Mouse (Mus musculus) heart, adult 9 months (tissue): ENCODE results near the gene Ppfibp1.

Source experiments
- DNase-seq, 2 experiments: peaks; one replicate each; pipeline ENCODE4 v3.0.0; 2022; ENCODE audit warnings: low spot score in 2 of 2

Ppfibp1 gene

GRCm38 (mm10) chr6:146881896-146882770, 6.2 kb upstream of the Ppfibp1 start:
- DNase-seq = no peak

GRCm38 (mm10) chr6:146883426-146883825, 4.9 kb upstream of the Ppfibp1 start:
- no peak for DNase-seq

GRCm38 (mm10) chr6:146884171-146884570, 4.1 kb upstream of the Ppfibp1 start:
- no peak for DNase-seq

GRCm38 (mm10) chr6:146884851-146885250, 3.4 kb upstream of the Ppfibp1 start:
- DNase-seq = peak; percentile 33 to 48

- DNase-seq = no peak
These were observed 588 bp downstream of the Ppfibp1 start for GRCm38 (mm10) chr6:146888660-146889490.

DNA sequence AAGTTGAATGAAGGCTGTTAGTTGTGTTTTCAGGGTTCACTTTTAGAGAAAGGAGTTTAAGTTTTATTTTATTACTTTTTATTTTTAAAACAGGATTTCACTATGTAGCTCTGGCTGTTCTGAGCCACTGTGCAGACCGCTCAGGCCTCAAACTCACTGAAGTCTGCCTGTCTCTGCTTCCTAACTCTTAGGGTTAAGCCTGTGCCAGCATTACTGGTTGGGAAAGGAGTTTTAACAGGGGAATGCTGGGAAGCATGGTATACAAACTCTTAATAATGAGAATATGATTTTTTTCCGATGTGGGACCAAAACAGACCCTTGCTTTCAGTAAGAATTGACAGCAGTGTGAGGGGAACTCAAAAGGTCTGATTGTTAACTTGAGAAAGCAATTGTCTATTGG, 1.9 kb downstream of the Ppfibp1 start:
- no peak for DNase-seq

DNA sequence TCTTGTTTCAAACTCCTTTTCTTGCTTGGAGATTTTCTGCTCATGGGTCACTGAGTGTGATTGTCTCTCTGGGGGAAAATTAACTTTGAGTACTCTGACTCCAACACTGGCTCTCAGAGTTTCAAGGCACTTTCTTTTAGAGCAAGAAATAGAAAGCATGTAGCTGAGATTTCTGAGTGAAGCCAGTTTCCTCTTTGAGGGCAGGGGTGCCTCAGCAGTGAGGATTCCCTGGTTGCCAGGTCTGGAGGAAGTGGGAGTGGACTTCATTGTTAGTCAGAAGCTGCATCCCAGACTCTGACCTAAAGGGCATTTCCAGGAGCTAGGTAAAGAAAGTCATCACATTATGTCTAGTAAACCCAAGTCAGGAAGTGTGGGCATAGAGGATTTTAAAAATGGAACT, 2.3 kb downstream of the Ppfibp1 start:
- DNase-seq = no peak

GRCm38 (mm10) chr6:146893890-146894289, 5.6 kb downstream of the Ppfibp1 start:
- DNase-seq = no peak

DNA sequence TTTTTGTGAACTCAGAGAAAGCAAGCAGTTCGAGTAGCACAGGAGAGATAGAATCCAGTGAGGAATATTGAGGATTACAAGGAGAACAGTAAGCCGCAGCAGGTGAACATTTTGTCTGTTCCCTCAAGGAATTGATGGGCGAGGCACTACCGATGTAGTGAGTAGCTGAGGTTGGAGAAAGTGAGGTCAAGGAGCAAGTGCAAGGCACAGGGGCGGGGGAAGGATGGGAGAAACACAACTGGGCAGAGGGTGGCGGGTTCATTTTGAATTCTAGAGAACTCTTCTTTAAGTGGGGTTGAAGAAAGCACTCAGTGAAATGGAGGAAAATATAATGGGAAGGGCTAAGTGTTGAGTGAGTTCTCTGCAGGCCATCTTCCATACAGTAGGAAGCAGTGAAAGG, 10.4 kb downstream of the Ppfibp1 start:
- no peak for DNase-seq

- DNase-seq = no peak
These were observed 11.4 kb downstream of the Ppfibp1 start for GRCm38 (mm10) chr6:146899647-146900046.

DNA sequence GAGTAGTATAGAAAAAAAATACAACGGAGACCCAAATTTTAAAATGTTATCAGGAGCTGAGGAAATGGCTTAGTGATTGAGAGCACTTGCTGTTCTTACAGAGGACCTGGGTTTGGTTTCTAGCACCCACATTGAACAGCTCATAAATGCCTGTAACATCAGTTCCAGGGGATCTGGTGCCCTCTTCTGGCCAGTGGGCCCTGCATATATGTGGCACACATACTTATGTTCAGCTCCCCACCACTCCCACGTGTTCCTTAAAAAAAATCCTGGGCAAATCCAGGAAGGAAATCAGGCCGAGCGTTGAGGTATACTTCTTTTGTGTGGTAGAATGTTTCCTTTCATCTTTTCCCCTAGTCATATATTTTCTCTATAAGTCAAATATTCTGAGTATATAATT, 13.6 kb downstream of the Ppfibp1 start:
- DNase-seq = no peak

DNA sequence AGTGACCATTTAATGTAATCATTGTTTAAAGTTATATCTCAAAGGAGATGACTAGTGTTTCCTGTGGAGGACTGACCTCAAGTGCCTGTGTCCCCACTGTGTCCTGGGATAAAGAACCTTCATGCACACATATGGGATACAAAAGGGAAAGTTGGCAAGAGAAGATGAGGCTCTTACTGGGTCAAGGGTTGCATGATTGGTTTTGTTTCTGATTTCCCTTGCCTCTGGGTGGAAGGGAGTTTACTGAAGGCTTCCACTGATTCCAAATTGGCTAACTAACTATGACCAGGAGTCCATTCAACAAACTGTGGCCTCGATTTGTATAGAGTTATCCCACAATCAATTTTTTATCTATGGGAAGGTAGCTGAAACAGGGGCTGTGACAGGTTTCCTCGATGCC, 15.3 kb downstream of the Ppfibp1 start:
- DNase-seq = no peak

- no peak for DNase-seq
These were observed 16.4 kb downstream of the Ppfibp1 start for GRCm38 (mm10) chr6:146904707-146905106.

DNA sequence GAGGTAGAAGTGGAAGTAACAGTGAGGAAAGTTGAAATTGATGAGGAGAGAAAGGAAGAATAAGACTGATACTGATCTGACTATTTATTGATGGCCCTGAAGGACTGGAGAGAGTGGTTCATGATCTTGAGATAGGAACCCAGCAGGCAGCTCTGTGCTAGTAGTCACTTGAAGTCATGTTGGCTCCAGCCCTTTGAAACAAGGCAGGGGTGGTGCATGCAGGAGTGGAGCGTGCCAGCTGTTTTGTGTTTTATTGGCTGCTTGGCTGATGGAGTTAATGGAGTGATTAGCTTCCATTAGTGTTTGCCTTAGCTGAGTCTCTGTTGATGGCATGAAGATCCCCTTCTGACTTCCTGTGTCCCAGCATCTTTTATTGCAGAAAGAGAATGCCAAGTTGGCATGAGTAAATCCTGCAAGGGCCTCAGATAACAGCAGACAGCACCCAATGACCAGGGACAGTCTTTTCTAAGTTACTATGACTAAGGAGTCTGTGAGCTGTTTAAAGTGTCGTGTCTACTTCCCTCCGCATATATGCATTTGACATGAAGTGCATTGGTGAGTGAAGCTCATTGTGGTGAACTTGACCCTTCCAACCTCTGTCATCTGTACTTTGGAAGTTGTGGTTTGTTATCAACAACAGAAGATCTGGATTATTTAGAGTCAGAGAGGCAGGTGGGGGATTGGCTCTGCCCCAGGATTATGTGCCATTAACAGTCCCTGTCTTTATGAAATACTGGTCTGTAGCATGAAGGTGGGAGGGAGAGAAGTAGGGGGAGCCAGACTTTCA, 17.9 kb downstream of the Ppfibp1 start:
- DNase-seq = no peak

GRCm38 (mm10) chr6:146907061-146907794, 18.9 kb downstream of the Ppfibp1 start:
- DNase-seq = no peak

GRCm38 (mm10) chr6:146907795-146908190, 19.5 kb downstream of the Ppfibp1 start:
- no peak for DNase-seq

- DNase-seq = no peak
These were observed 20.5 kb downstream of the Ppfibp1 start for GRCm38 (mm10) chr6:146908801-146909200.

DNA sequence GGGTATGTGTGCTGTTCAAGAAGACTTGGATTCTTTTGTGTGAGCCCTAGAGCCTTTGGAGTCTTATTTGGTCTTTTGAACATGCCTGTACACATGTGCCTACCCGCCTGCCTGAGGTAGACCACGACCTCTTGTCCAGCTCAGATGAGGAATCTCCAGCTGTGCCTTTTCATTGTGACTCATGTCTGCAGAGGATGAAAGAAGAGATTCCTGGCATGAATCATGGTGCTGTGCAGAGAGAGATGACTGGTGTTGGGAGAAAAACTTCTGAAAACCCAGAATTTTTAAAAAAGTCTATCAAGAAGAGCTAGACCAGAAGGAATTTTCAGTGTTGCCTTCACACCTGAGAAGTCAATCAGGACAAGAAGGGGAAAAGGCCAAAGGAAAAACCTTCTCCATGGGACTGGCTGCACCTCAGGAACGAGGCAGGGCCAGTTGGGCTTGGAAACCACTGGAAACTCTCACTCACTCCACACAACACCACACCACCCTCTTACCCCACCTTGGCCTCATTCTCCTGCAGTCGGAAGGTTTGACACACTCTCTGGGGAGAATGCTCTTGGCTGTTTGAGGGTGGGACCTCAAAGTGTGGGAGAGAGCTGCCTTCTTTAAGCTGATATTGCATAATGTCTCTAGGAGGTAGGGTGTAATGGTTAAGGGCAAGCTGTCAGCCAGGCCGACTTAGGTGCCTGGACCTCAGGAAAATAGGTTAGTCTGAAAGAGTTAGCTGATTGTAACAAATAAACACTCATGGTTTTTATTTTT, 21.6 kb downstream of the Ppfibp1 start:
- DNase-seq = peak in 1 of 2 experiments; percentile 45

GRCm38 (mm10) chr6:146910801-146911200, 22.5 kb downstream of the Ppfibp1 start:
- no peak for DNase-seq

DNA sequence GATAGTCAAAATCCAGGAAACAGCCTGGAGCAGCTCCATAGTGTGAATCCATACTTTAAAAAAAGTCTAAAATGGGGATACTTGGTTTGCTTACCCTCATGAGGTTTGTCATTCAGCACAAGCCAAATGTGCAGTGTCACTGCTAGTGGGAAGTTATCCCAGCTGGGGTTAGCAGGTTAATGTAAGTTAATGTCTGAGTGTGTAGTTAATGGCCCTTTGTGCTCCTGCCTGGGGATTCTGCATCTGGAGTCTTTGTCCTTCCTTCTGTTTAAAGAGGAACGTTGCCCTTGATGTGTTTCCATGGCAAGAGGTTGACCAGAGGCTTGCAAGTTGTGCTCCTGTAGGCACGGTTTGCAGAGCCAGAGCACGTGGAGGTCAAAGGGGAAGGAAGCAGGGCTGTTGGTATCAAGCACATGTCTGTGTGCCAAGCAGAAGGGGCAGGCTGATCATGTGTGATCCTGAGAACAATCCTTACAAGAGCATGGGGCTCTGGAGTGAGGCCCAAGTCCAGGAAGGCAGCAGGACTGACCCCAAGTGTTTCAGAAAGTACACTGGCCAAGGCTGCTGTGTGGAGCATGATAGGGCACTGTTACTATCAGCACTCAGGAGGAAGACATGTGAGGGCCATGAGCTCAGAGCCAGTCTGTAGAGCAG, 24.7 kb downstream of the Ppfibp1 start:
- peak in 1 of 2 experiments; percentile 45 for DNase-seq
